Mouse (Mus musculus): ENCODE measurements around the gene Nrap. TPM values are rescaled to one million over a fixed set of nuclear protein-coding genes. Genes with fewer than 3 reads are reported as not detected.
"Not testable (repeated sequence)": the region's sequence is repeated elsewhere in the genome, so short reads cannot be mapped to it uniquely, and the experiment has no call there.

Gene Nrap
- polyA plus RNA-seq, 1 experiment = not detected

GRCm38 (mm10) chr19:56363721-56364460, 25.9 kb downstream of the Nrap start:
- Histone ChIP-seq H3K27ac (ENCODE audit: insufficient read depth, low read depth, low read length) (no peak overlapping the region), H3K4me1 (ENCODE audit: control insufficient read depth, insufficient read depth, low read length) (no peaks in the 10 kb centered on the region), H3K4me3 (ENCODE audit: insufficient read depth, low read depth, low read length) (no peak overlapping the region)
- 65% methylated on average over 15 of the region's 15 CpGs for WGBS
- TF ChIP-seq POLR2A (IDR thresholded peaks at IDR 0.05; ENCODE audit: insufficient read depth, low read depth, low read length) = no peak
- TF ChIP-seq CTCF (IDR thresholded peaks at IDR 0.05; ENCODE audit: insufficient read depth, low read depth, low read length) = no peak

GRCm38 (mm10) chr19:56358890-56359289, 30.9 kb downstream of the Nrap start:
- no peak overlapping the region for H3K27ac ChIP-seq (ENCODE audit: insufficient read depth, low read depth, low read length)
- TF ChIP-seq POLR2A (IDR thresholded peaks at IDR 0.05; ENCODE audit: insufficient read depth, low read depth, low read length) (no peak), CTCF (IDR thresholded peaks at IDR 0.05; ENCODE audit: insufficient read depth, low read depth, low read length) (no peak)
- 73% methylated on average over 2 of the region's 2 CpGs for WGBS
- no peak overlapping the region for H3K4me3 ChIP-seq (ENCODE audit: insufficient read depth, low read depth, low read length)
- no peaks in the 10 kb centered on the region for H3K4me1 ChIP-seq (ENCODE audit: control insufficient read depth, insufficient read depth, low read length)

- 73% methylated on average over 2 of the region's 2 CpGs for WGBS
- H3K4me1 ChIP-seq (ENCODE audit: control insufficient read depth, insufficient read depth, low read length); H3K27ac ChIP-seq (ENCODE audit: insufficient read depth, low read depth, low read length); H3K4me3 ChIP-seq (ENCODE audit: insufficient read depth, low read depth, low read length): not testable (repeated sequence)
Observed at GRCm38 (mm10) chr19:56357374-56357708, 32.5 kb downstream of the Nrap start.

- H3K4me1 ChIP-seq (ENCODE audit: control insufficient read depth, insufficient read depth, low read length) = no peaks in the 10 kb centered on the region
- WGBS = 21% methylated on average over 17 of the region's 17 CpGs
- no peak for TF ChIP-seq POLR2A (IDR thresholded peaks at IDR 0.05; ENCODE audit: insufficient read depth, low read depth, low read length)
- peak; percentile 53; the same call in 1 of the 2 replicates for TF ChIP-seq CTCF (IDR thresholded peaks at IDR 0.05; ENCODE audit: insufficient read depth, low read depth, low read length)
- no peak overlapping the region for H3K4me3 ChIP-seq (ENCODE audit: insufficient read depth, low read depth, low read length)
- H3K27ac ChIP-seq (ENCODE audit: insufficient read depth, low read depth, low read length) = no peak overlapping the region
Observed at GRCm38 (mm10) chr19:56356480-56357373, 33.1 kb downstream of the Nrap start.

- Histone ChIP-seq H3K4me1 (ENCODE audit: control insufficient read depth, insufficient read depth, low read length) (no peaks in the 10 kb centered on the region), H3K4me3 (ENCODE audit: insufficient read depth, low read depth, low read length) (no peak overlapping the region), H3K27ac (ENCODE audit: insufficient read depth, low read depth, low read length) (no peak overlapping the region)
- WGBS = 93% methylated on average over 12 of the region's 12 CpGs
- TF ChIP-seq POLR2A (IDR thresholded peaks at IDR 0.05; ENCODE audit: insufficient read depth, low read depth, low read length) = no peak
- TF ChIP-seq CTCF (IDR thresholded peaks at IDR 0.05; ENCODE audit: insufficient read depth, low read depth, low read length) = no peak
Observed at GRCm38 (mm10) chr19:56355201-56355600, 34.6 kb downstream of the Nrap start.

GRCm38 (mm10) chr19:56353689-56354088, 36.1 kb downstream of the Nrap start:
- H3K4me3 ChIP-seq (ENCODE audit: insufficient read depth, low read depth, low read length) = no peak overlapping the region
- no peak overlapping the region for H3K27ac ChIP-seq (ENCODE audit: insufficient read depth, low read depth, low read length)
- H3K4me1 ChIP-seq (ENCODE audit: control insufficient read depth, insufficient read depth, low read length) = no peaks in the 10 kb centered on the region
- WGBS = 84% methylated on average over 10 of the region's 10 CpGs
- TF ChIP-seq POLR2A (IDR thresholded peaks at IDR 0.05; ENCODE audit: insufficient read depth, low read depth, low read length) (no peak), CTCF (IDR thresholded peaks at IDR 0.05; ENCODE audit: insufficient read depth, low read depth, low read length) (no peak)

GRCm38 (mm10) chr19:56349295-56349694, 40.5 kb downstream of the Nrap start:
- Histone ChIP-seq H3K4me1 (ENCODE audit: control insufficient read depth, insufficient read depth, low read length) (no peaks in the 10 kb centered on the region), H3K27ac (ENCODE audit: insufficient read depth, low read depth, low read length) (no peak overlapping the region), H3K4me3 (ENCODE audit: insufficient read depth, low read depth, low read length) (no peak overlapping the region)
- WGBS = 61% methylated on average over 6 of the region's 6 CpGs
- no peak for TF ChIP-seq POLR2A (IDR thresholded peaks at IDR 0.05; ENCODE audit: insufficient read depth, low read depth, low read length)
- TF ChIP-seq CTCF (IDR thresholded peaks at IDR 0.05; ENCODE audit: insufficient read depth, low read depth, low read length) = no peak

GRCm38 (mm10) chr19:56346750-56347149, 43.1 kb downstream of the Nrap start:
- Histone ChIP-seq H3K27ac (ENCODE audit: insufficient read depth, low read depth, low read length) (no peak overlapping the region), H3K4me1 (ENCODE audit: control insufficient read depth, insufficient read depth, low read length) (0 out of 2 replicates have a peak, but pooled peaks cover 3% of the 10 kb centered on the region), H3K4me3 (ENCODE audit: insufficient read depth, low read depth, low read length) (no peak overlapping the region)
- no peak for TF ChIP-seq POLR2A (IDR thresholded peaks at IDR 0.05; ENCODE audit: insufficient read depth, low read depth, low read length)
- TF ChIP-seq CTCF (IDR thresholded peaks at IDR 0.05; ENCODE audit: insufficient read depth, low read depth, low read length) = no peak
- 47% methylated on average over 13 of the region's 13 CpGs for WGBS

- no peak overlapping the region for H3K27ac ChIP-seq (ENCODE audit: insufficient read depth, low read depth, low read length)
- WGBS = 67% methylated on average over 3 of the region's 3 CpGs
- TF ChIP-seq POLR2A (IDR thresholded peaks at IDR 0.05; ENCODE audit: insufficient read depth, low read depth, low read length) = no peak
- TF ChIP-seq CTCF (IDR thresholded peaks at IDR 0.05; ENCODE audit: insufficient read depth, low read depth, low read length) = no peak
- no peak overlapping the region for H3K4me3 ChIP-seq (ENCODE audit: insufficient read depth, low read depth, low read length)
- 0 out of 2 replicates have a peak, but pooled peaks cover 3% of the 10 kb centered on the region for H3K4me1 ChIP-seq (ENCODE audit: control insufficient read depth, insufficient read depth, low read length)
Observed at GRCm38 (mm10) chr19:56346016-56346415, 43.8 kb downstream of the Nrap start.
